Comparison of ENCODE assay signal across 18 mouse cellular contexts in genomic region chr3:97666154-97666553, GRCm38 (mm10). TPM values are rescaled to one million over a fixed set of nuclear protein-coding genes. Genes with fewer than 3 reads are reported as not detected.
"Had no signal": no experiment of that assay in that cellular context is flagged by ENCODE, and none has a peak within 500 bp of the region (broad histone marks: within the 10 kb centered on the region; RNA-seq: fewer than 3 reads in every experiment).

No protein-coding gene starts in this region.

- H3K27ac ChIP-seq: kidney, postnatal 0 days; layer of hippocampus, adult 2 months; limb, embryonic 12.5 days; lung, embryonic 15.5 days; macrophage; midbrain, embryonic 13.5 days had no signal

- H3K9me3 ChIP-seq: limb, embryonic 12.5 days; lung, embryonic 15.5 days; midbrain, embryonic 13.5 days had no signal

- H3K9ac ChIP-seq: limb, embryonic 12.5 days; lung, embryonic 15.5 days; midbrain, embryonic 13.5 days had no signal

- H3K27me3 ChIP-seq: limb, embryonic 12.5 days; lung, embryonic 15.5 days; midbrain, embryonic 13.5 days had no signal

- ATAC-seq: midbrain, embryonic 13.5 days had no signal

- DNase-seq: kidney, postnatal 4 days; lung, postnatal 14 days; right cerebral cortex, postnatal 14 days; thymus, adult 18-20 months; thymus, postnatal 14 days had no signal

- H3K4me1 ChIP-seq: lung, embryonic 15.5 days; midbrain, embryonic 13.5 days had no signal

- H3K4me3 ChIP-seq: layer of hippocampus, adult 2 months; limb, embryonic 12.5 days; lung, embryonic 15.5 days; midbrain, embryonic 13.5 days had no signal

- H3K4me2 ChIP-seq: limb, embryonic 12.5 days; lung, embryonic 15.5 days; midbrain, embryonic 13.5 days had no signal

RNA-seq across cellular contexts. Expression of gene Gm17651, which starts 8.3 kb away (rescaled TPM):
- total RNA-seq: layer of hippocampus, adult 2 months; layer of hippocampus, postnatal 10 days; left cerebral cortex, postnatal 36 days; liver, adult 2 months; midbrain, postnatal 0 days had no signal
- polyA plus RNA-seq: kidney, postnatal 0 days; limb, embryonic 12.5 days; liver, adult 2 months; liver, embryonic 16.5 days; lung, embryonic 15.5 days; macrophage; midbrain, embryonic 13.5 days; midbrain, postnatal 0 days; neural tube, embryonic 14.5 days; stomach, embryonic 16.5 days had no signal
